27 mouse cellular contexts compared by ENCODE assay signal in the genomic region with DNA sequence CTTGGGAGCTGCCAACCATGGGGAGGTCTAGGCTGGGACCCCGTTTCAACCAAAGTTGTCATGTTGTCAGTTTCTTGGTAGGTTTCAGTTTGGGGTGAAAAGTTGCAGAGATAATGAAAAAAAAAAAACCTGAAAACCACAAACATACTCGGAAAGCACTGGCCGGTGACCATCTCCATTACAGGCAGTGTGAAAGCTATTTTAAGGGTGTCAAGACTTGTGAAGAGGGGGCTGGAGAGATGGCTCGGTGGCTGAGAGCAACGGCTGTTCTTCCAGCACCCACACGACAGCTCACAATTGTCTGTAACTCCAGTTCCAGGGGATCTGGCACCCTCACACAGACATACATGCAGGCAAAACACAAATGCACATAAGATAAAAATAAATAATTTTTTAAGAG. TPM values are rescaled to one million over a fixed set of nuclear protein-coding genes. Genes with fewer than 3 reads are reported as not detected.
DNase-seq lines count a peak whose midpoint lies in the region; ATAC-seq and TF ChIP-seq lines count a peak whose summit lies in the region.
"Had no signal": no experiment of that assay in that cellular context is flagged by ENCODE, and none has a peak within 500 bp of the region (broad histone marks: within the 10 kb centered on the region; RNA-seq: fewer than 3 reads in every experiment).

No protein-coding gene starts in this region.

- DNase-seq in frontal cortex, postnatal 14 days (ENCODE audit: low spot score in 2 of 2): no peak
- no peak for DNase-seq in heart, postnatal 4 days
- DNase-seq in liver, adult 2 months (ENCODE audit: extremely low read depth, low read depth, low spot score): no peak
- DNase-seq in liver: no peak
- peak; percentile 46 for DNase-seq in telencephalon, adult 2 months (ENCODE audit: low read depth, low spot score)
- DNase-seq in kidney, adult 2 months: no peak
- DNase-seq: adrenal gland, postnatal 10 days; cerebellum, postnatal 10 days; gastrocnemius, postnatal 36 days; heart, postnatal 14 days; retina, postnatal 1 day; spleen, adult 18-20 months; thymus, adult 18-20 months; thymus, postnatal 4 days had no signal

- H3K9me3 ChIP-seq in heart, embryonic 13.5 days: no peaks in the 10 kb centered on the region
- H3K9me3 ChIP-seq: embryonic facial prominence, embryonic 12.5 days; G1E; hindbrain, embryonic 15.5 days; intestine, embryonic 15.5 days; limb, embryonic 13.5 days; liver, embryonic 15.5 days had no signal

- WGBS in heart, embryonic 13.5 days: 27% methylated on average over 6 of the region's 6 CpGs
- 80% methylated on average over 6 of the region's 6 CpGs for WGBS in liver, adult 2 months
- WGBS in kidney, adult 2 months: 60% methylated on average over 6 of the region's 6 CpGs

- ATAC-seq in frontal cortex, adult (ENCODE audit: low TSS enrichment): peak; percentile 95
- no peak for ATAC-seq in heart, embryonic 13.5 days (ENCODE audit: extremely low read depth, insufficient number of reproducible peaks, low FRiP score, low TSS enrichment)
- ATAC-seq: activated CD4-positive, CD25-positive, alpha-beta regulatory T cell, adult 4 months; CD4-positive, CD25-positive, alpha-beta regulatory T cell, adult 4 months; forebrain, embryonic 14.5 days; intestine, embryonic 15.5 days had no signal

- peak overlapping the region; percentile 18; the same call in 1 of the 2 replicates for H3K4me2 ChIP-seq in heart, embryonic 13.5 days
- H3K4me2 ChIP-seq: embryonic facial prominence, embryonic 12.5 days; hindbrain, embryonic 15.5 days; intestine, embryonic 15.5 days; limb, embryonic 13.5 days; liver, embryonic 15.5 days; midbrain, embryonic 11.5 days had no signal

- H3K36me3 ChIP-seq in heart, embryonic 13.5 days: no peaks in the 10 kb centered on the region
- H3K36me3 ChIP-seq in liver, adult 2 months (ENCODE audit: control insufficient read depth, insufficient read depth, low read length): no peaks in the 10 kb centered on the region
- H3K36me3 ChIP-seq in kidney, adult 2 months (ENCODE audit: control insufficient read depth, insufficient read depth, low read length): no peaks in the 10 kb centered on the region
- H3K36me3 ChIP-seq: embryonic facial prominence, embryonic 12.5 days; G1E; hindbrain, embryonic 15.5 days; intestine, embryonic 15.5 days; limb, embryonic 13.5 days; liver, embryonic 15.5 days had no signal

- no peak for TF ChIP-seq CTCF in liver, adult 2 months (IDR thresholded peaks at IDR 0.05; ENCODE audit: low read depth, low read length)
- TF ChIP-seq CTCF in kidney, adult 2 months (conservative IDR thresholded peaks at IDR 0.05; ENCODE audit: insufficient read depth, insufficient read length, low read depth, low read length): no peak

- H3K4me1 ChIP-seq in heart, embryonic 13.5 days: peaks cover 24% of the 10 kb centered on the region
- peaks cover 45% of the 10 kb centered on the region for H3K4me1 ChIP-seq in liver, adult 2 months (ENCODE audit: control insufficient read depth, insufficient read depth, low read length)
- no peaks in the 10 kb centered on the region for H3K4me1 ChIP-seq in kidney, adult 2 months (ENCODE audit: control insufficient read depth, insufficient read depth, low read length)
- H3K4me1 ChIP-seq: embryonic facial prominence, embryonic 12.5 days; hindbrain, embryonic 15.5 days had no signal

- H3K79me2 ChIP-seq in liver, adult 2 months (ENCODE audit: control insufficient read depth, insufficient read depth, low read length): peaks cover 7% of the 10 kb centered on the region; the same call in 1 of the 2 replicates

- H3K9ac ChIP-seq in heart, embryonic 13.5 days: no peak overlapping the region
- no peak overlapping the region for H3K9ac ChIP-seq in liver, adult 2 months (ENCODE audit: low read depth, low read length)
- H3K9ac ChIP-seq: embryonic facial prominence, embryonic 12.5 days; hindbrain, embryonic 15.5 days; intestine, embryonic 15.5 days; limb, embryonic 13.5 days; liver, embryonic 15.5 days had no signal

- no peaks in the 10 kb centered on the region for H3K27me3 ChIP-seq in heart, embryonic 13.5 days (replicated peaks)
- H3K27me3 ChIP-seq in liver, adult 2 months (ENCODE audit: control insufficient read depth, insufficient read depth, low read length): no peaks in the 10 kb centered on the region
- H3K27me3 ChIP-seq in kidney, adult 2 months (replicated peaks; ENCODE audit: control insufficient read depth, insufficient read depth, low read length): no peaks in the 10 kb centered on the region
- H3K27me3 ChIP-seq: embryonic facial prominence, embryonic 12.5 days; hindbrain, embryonic 15.5 days; intestine, embryonic 15.5 days; limb, embryonic 13.5 days; liver, embryonic 15.5 days had no signal

- no peak for TF ChIP-seq POLR2A in liver, adult 2 months (IDR thresholded peaks at IDR 0.05; ENCODE audit: extremely low read depth, insufficient read depth, low read length)
- no peak for TF ChIP-seq POLR2A in kidney, adult 2 months (IDR thresholded peaks at IDR 0.05; ENCODE audit: low read depth, low read length)

- no peak overlapping the region for H3K4me3 ChIP-seq in heart, embryonic 13.5 days
- H3K4me3 ChIP-seq in liver, adult 2 months (ENCODE audit: insufficient read depth, low read depth, low read length): no peak overlapping the region
- no peak overlapping the region for H3K4me3 ChIP-seq in kidney, adult 2 months (ENCODE audit: insufficient read depth, low read depth, low read length)
- H3K4me3 ChIP-seq: embryonic facial prominence, embryonic 12.5 days; hindbrain, embryonic 15.5 days; intestine, embryonic 15.5 days; limb, embryonic 13.5 days; liver, embryonic 15.5 days had no signal

- 0 out of 2 replicates have a peak overlapping the region, but pooled peaks have one; percentile 37 for H3K27ac ChIP-seq in heart, embryonic 13.5 days (replicated peaks)
- H3K27ac ChIP-seq in liver, adult 2 months (replicated peaks; ENCODE audit: insufficient read depth, low read depth, low read length): peak overlapping the region; percentile 42
- no peak overlapping the region for H3K27ac ChIP-seq in kidney, adult 2 months (ENCODE audit: insufficient read depth, low read depth, low read length)
- H3K27ac ChIP-seq: embryonic facial prominence, embryonic 12.5 days; hindbrain, embryonic 15.5 days; intestine, embryonic 15.5 days; limb, embryonic 13.5 days; liver, embryonic 15.5 days; macrophage had no signal

RNA-seq across cellular contexts. Expression of a gene that starts 35.9 kb away (rescaled TPM):
- polyA plus RNA-seq in heart, embryonic 13.5 days (2015; fragmentation: Nextera tagmentation; extraction: Ambion mirVana): 4.0 TPM in 2 replicates
- total RNA-seq in heart, postnatal 4 days (2021): 10 to 100 TPM; 17.7 to 21.1 TPM
- 19.5 and 27.9 TPM in 2 replicates for total RNA-seq in liver, adult 2 months (2014; rRNA removed)
- 43.1 and 56.6 TPM in 2 replicates for polyA plus RNA-seq in liver, adult 2 months (2012; rRNA removed)
- 2.3 and 3.2 TPM in 2 replicates for polyA plus RNA-seq in kidney, adult 2 months (2012; rRNA removed)
- polyA plus RNA-seq: G1E had no signal
